Mouse (Mus musculus): Measurements from ENCODE around the gene Lcn8.
"Not testable (repeated sequence)": the region's sequence is repeated elsewhere in the genome, so short reads cannot be mapped to it uniquely, and the experiment has no call there.

GRCm38 (mm10) chr2:25699743-25700142, 46.8 kb downstream of the Lcn8 start, which contains the start of gene Obp2a:
- TF ChIP-seq CTCF (IDR thresholded peaks at IDR 0.05; ENCODE audit: borderline replicate concordance, control insufficient read depth, extremely low read depth, insufficient read depth, low read length, poor library complexity); POLR2A (IDR thresholded peaks at IDR 0.05; ENCODE audit: control insufficient read depth, extremely low read depth, insufficient read depth, low read length, poor library complexity): not testable (repeated sequence)

Measured in thymus, adult 2 months (tissue).